Mouse (Mus musculus) limb, embryonic 14.5 days (tissue): ENCODE data around the gene Rbm20. TPM values are rescaled to one million over a fixed set of nuclear protein-coding genes. Genes with fewer than 3 reads are reported as not detected.

Experiments used
- ATAC-seq: fragments of 200-750 bp; cut with Nextera tagmentation; 2 replicates; pipeline ENCODE4 v1.8.0; 2017; ENCODE audit warnings: low read depth, moderate number of reproducible peaks, moderate TSS enrichment; ENCODE audit not compliant: low FRiP score
- DNase-seq: peaks from one replicate; pipeline ENCODE4 v3.0.0-alpha.2; 2015; ENCODE audit warnings: low spot score
- H3K27ac ChIP-seq: fragments of 300-500 bp; sonication (generic); replicated peaks from 2 replicates; pipeline ENCODE4 v1.5.1; 2014; ENCODE audit warnings: low read depth, mild to moderate bottlenecking, low read length, moderate library complexity, mixed read lengths
- H3K27me3 ChIP-seq: fragments of 300-500 bp; sonication (generic); 2 replicates; pipeline ENCODE4 v1.6.1; 2014; ENCODE audit warnings: low read length, mixed read lengths; ENCODE audit not compliant: control insufficient read depth, insufficient read depth
- H3K36me3 ChIP-seq: fragments of 300-500 bp; sonication (generic); 2 replicates; pipeline ENCODE4 v1.6.1; 2014; ENCODE audit warnings: mild to moderate bottlenecking, low read length, moderate library complexity, mixed read lengths; ENCODE audit not compliant: control insufficient read depth, insufficient read depth
- H3K4me1 ChIP-seq: fragments of 300-500 bp; sonication (generic); 2 replicates; pipeline ENCODE4 v1.6.1; 2014; ENCODE audit warnings: antibody characterized with exemption, low read length, mixed read lengths; ENCODE audit not compliant: control insufficient read depth, insufficient read depth
- H3K4me2 ChIP-seq: fragments of 300-500 bp; sonication (generic); replicated peaks from 2 replicates; pipeline ENCODE4 v1.6.1; 2014; ENCODE audit warnings: low read depth, mild to moderate bottlenecking, low read length, moderate library complexity; ENCODE audit not compliant: severe bottlenecking
- H3K4me3 ChIP-seq: fragments of 300-500 bp; sonication (generic); replicated peaks from 2 replicates; pipeline ENCODE4 v1.5.1; 2014; ENCODE audit warnings: low read length
- H3K9ac ChIP-seq: fragments of 300-500 bp; sonication (generic); 2 replicates; pipeline ENCODE4 v1.6.1; 2014; ENCODE audit warnings: mild to moderate bottlenecking, low read depth, low read length, moderate library complexity; ENCODE audit not compliant: severe bottlenecking
- H3K9me3 ChIP-seq: fragments of 300-500 bp; sonication (generic); 2 replicates; pipeline ENCODE4 v1.6.1; 2016; ENCODE audit warnings: low read length; ENCODE audit not compliant: control insufficient read depth
- POLR2A ChIP-seq: fragments of 200-500 bp; IDR thresholded peaks from 2 replicates; pipeline ENCODE4 v1.8.0; 2012; ENCODE audit warnings: inconsistent platforms, mild to moderate bottlenecking, moderate library complexity, borderline replicate concordance; ENCODE audit not compliant: insufficient read depth, insufficient read length; ENCODE audit errors: extremely low read depth
- WGBS: fragments of 180-500 bp; shearing (Covaris S2); extraction: QIAGEN DNeasy Blood & Tissue Kit; methylation state at CpG from one replicate; pipeline ENCODE4 v1.1.7; 2014; 5-methylcytosine and 5-hydroxymethylcytosine counted together
- polyA plus RNA-seq, 2 experiments: library from polyadenylated mRNA; depleted of rRNA in 1 of 2; stranded (reverse) in 1 of 2; unstranded in 1 of 2; fragments of >200 nt; fragmentation: Nextera tagmentation in 1 of 2; extraction: Ambion mirVana in 1 of 2; gene quantifications; 2 replicates each; pipeline versions ENCODE4 v1.2.1 to v1.2.3; 2012 to 2014

Gene Rbm20
- polyA plus RNA-seq, 2 experiments, result 5.5 to 10.0 TPM

GRCm38 (mm10) chr19:53785352-53785751 is 108.2 kb downstream of the Rbm20 start:
- no peak for ATAC-seq
- no peak for TF ChIP-seq POLR2A

GRCm38 (mm10) chr19:53786239-53786638 is 109.1 kb downstream of the Rbm20 start:
- H3K27ac ChIP-seq, result peak overlapping the region; percentile 3; the same call in 1 of the 2 replicates
- H3K4me2 ChIP-seq, result no peak overlapping the region
- no peaks in the 10 kb centered on the region for H3K36me3 ChIP-seq
- peaks cover 18% of the 10 kb centered on the region for H3K4me1 ChIP-seq
- no peaks in the 10 kb centered on the region for H3K9me3 ChIP-seq
- no peak overlapping the region for H3K9ac ChIP-seq
- peak; percentile 68 for DNase-seq
- H3K27me3 ChIP-seq, result no peaks in the 10 kb centered on the region
- 0 out of 2 replicates have a peak, but pooled peaks have one; percentile 12 for ATAC-seq
- H3K4me3 ChIP-seq, result no peak overlapping the region
- no peak for TF ChIP-seq POLR2A
- 29% methylated on average over 2 of the region's 2 CpGs for WGBS

More at GRCm38 (mm10) chr19:53785352-53785751, 108.2 kb downstream of the Rbm20 start:
- H3K36me3 ChIP-seq, result no peaks in the 10 kb centered on the region
- no peaks in the 10 kb centered on the region for H3K27me3 ChIP-seq
- H3K4me1 ChIP-seq, result peaks cover 18% of the 10 kb centered on the region
- no peak overlapping the region for H3K9ac ChIP-seq
- no peak overlapping the region for H3K4me2 ChIP-seq
- no peak overlapping the region for H3K27ac ChIP-seq
- no peaks in the 10 kb centered on the region for H3K9me3 ChIP-seq
- no peak for DNase-seq
- H3K4me3 ChIP-seq, result no peak overlapping the region
- 89% methylated on average over 3 of the region's 3 CpGs for WGBS

DNA sequence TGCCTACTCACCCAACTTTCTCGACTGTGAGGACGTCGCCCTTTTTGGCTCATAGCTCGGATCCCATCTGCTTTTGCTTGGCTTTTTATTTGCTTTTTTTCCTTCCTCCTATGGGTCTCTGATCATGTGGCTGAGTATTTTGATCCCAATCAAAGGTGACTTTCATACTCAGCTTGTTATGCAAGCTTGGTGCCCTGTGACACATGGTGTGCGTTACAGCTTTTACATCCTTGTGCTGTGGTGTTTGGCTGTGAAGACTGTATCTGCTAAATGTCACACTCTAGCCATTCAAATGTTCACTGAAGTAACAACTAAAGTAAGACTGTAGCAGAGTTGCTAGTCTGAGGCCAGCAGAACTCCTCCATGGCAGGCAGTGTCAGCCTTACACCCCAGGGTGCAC is 109.7 kb downstream of the Rbm20 start:
- TF ChIP-seq POLR2A, result no peak
- ATAC-seq, result no peak
- Histone ChIP-seq H3K27ac (0 out of 2 replicates have a peak overlapping the region, but pooled peaks have one; percentile 35), H3K36me3 (no peaks in the 10 kb centered on the region), H3K9ac (no peak overlapping the region), H3K4me3 (no peak overlapping the region), H3K9me3 (no peaks in the 10 kb centered on the region), H3K4me1 (peaks cover 20% of the 10 kb centered on the region), H3K4me2 (no peak overlapping the region), H3K27me3 (no peaks in the 10 kb centered on the region)
- DNase-seq, result no peak
- 27% methylated on average over 5 of the region's 5 CpGs for WGBS

DNA sequence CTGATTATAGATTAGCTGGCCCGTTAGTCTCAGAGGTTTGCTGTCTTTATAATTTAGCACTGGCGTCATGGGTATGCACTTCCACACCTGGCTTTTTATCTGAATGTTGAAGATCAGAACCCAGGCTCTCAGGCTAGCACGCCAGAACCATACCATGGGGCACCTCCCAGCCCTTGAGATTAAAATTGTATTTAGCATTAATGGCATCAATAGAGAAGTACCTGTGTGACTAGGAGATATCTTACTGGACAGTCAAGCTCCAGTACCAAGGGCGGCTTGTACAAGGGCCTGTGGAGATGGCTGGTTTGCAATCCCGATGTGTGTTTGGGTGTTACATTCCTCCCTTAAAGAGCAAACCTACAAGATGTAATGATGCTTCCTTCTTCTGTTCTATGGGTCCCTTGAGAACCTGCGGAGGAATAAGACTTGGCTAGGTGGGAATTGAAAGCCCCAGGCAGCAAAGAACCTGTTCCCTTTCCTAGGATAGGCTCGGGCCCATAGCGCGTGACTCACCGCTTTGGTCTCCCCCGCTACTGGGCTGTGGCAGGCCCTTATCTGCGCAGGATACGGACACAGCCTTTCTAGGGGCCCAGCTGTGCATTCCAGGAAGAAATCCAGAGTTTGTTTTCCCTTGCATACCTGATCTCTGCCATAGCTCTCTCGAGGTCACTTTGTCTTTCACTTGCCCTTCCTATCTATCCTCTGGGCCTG is 111.7 kb downstream of the Rbm20 start:
- ATAC-seq, result no peak
- Histone ChIP-seq H3K4me1 (peaks cover 30% of the 10 kb centered on the region), H3K4me2 (no peak overlapping the region), H3K27me3 (no peaks in the 10 kb centered on the region), H3K9me3 (no peaks in the 10 kb centered on the region), H3K4me3 (no peak overlapping the region), H3K36me3 (no peaks in the 10 kb centered on the region), H3K9ac (no peak overlapping the region), H3K27ac (no peak overlapping the region)
- 84% methylated on average over 14 of the region's 14 CpGs for WGBS
- no peak for DNase-seq
- no peak for TF ChIP-seq POLR2A

DNA sequence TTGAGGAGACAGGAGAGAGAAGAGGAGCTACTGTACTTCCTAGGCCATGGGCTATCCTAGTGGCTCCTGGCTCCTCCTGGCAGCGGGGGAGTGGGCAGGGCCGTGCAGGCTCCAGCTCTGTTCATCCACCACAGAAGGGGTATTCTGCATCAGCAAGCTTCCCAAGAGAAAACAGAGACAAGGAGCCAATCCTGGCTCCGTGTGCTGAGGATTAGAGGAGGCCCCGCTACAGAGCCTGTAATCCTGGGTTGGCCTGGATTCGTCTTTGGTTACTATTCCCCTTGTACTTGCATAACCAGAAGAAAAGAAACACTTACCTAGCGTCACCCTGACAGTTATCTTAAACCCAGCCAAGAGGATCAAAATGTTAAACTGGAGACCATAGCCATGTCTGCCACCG is 112.5 kb downstream of the Rbm20 start:
- no peak for TF ChIP-seq POLR2A
- ATAC-seq, result no peak
- no peaks in the 10 kb centered on the region for H3K9me3 ChIP-seq
- no peak overlapping the region for H3K4me3 ChIP-seq
- peaks cover 30% of the 10 kb centered on the region for H3K4me1 ChIP-seq
- no peaks in the 10 kb centered on the region for H3K36me3 ChIP-seq
- no peak for DNase-seq
- no peaks in the 10 kb centered on the region for H3K27me3 ChIP-seq
- no peak overlapping the region for H3K4me2 ChIP-seq
- H3K9ac ChIP-seq, result no peak overlapping the region
- H3K27ac ChIP-seq, result no peak overlapping the region
- 73% methylated on average over 7 of the region's 7 CpGs for WGBS
